Mouse (Mus musculus) embryonic stem cell, embryonic (primary cell): ENCODE measurements around the gene Stx19.

ENCODE experiments used
- CTCF ChIA-PET, 4 experiments: fragments of 300-600 bp in 2 of 4; fragments of 350-600 bp in 2 of 4; sonication (Branson Sonifier 250); formaldehyde crosslinking; loops; one replicate each; lab custom pipeline; 2022; ENCODE audit warnings: inconsistent platforms in 2 of 4; lab: Charles Lee
- POLR2A ChIA-PET, 4 experiments: fragments of 300-600 bp in 2 of 4; fragments of 350-600 bp in 2 of 4; sonication (Branson Sonifier 250); formaldehyde crosslinking; loops; one replicate each; lab custom pipeline; 2022; ENCODE audit warnings: antibody characterized with exemption in 4 of 4, inconsistent platforms in 1 of 4; lab: Charles Lee

The Stx19 gene

GRCm38 (mm10) chr16:62872688-62873117, 58.2 kb downstream of the Stx19 start:
- CTCF ChIA-PET = interaction anchor here in 1 of 4 experiments (0.7 kb wide), 1 partner anchor 41 kb away, joined by 3 read pairs; no protein-coding TSS in a partner anchor
- POLR2A ChIA-PET = interaction anchor here in 1 of 4 experiments (1.2 to 1.4 kb wide), 3 partner anchors 11 to 18 kb away, joined by 3 to 5 read pairs (median 3); partner anchors contain the start of gene Pros1

- ChIA-PET CTCF (interaction anchor here in 1 of 4 experiments (0.7 kb wide), 1 partner anchor 41 kb away, joined by 3 read pairs; no protein-coding TSS in a partner anchor), POLR2A (interaction anchor here in 1 of 4 experiments (1.2 to 1.4 kb wide), 2 partner anchors 12 to 19 kb away, joined by 3 to 5 read pairs; partner anchors contain the start of gene Pros1)
Measured at GRCm38 (mm10) chr16:62873180-62873579, 58.7 kb downstream of the Stx19 start.
